In the genomic region with DNA sequence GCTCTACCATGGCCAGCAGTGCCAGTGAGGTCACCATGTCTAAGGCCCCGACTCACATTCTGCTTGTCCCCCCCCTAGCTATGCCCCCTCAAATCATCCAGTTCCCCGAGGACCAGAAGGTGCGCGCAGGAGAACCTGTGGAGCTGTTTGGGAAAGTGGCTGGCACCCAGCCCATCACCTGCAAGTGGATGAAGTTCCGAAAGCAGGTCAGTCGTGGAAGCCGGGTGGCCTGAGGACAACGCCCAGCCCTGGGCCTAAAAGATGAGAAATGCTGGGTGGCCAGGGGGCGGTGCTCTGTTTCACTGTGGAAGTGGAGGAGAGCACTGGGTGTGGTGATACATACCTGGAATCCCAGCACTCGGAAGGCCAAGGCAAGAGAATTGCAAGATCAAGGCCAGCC, we compare ENCODE assay signal across 28 mouse cellular contexts.
DNase-seq lines count a peak whose midpoint lies in the region; ATAC-seq and TF ChIP-seq lines count a peak whose summit lies in the region.
"Had no signal": no experiment of that assay in that cellular context is flagged by ENCODE, and none has a peak within 500 bp of the region (broad histone marks: within the 10 kb centered on the region; RNA-seq: fewer than 3 reads in every experiment).

No protein-coding gene starts in this region.

- TF ChIP-seq POLR2A in heart, adult 2 months (IDR thresholded peaks at IDR 0.05; ENCODE audit: insufficient read depth, low read depth, low read length): no peak
- TF ChIP-seq POLR2A in lung, adult 2 months (IDR thresholded peaks at IDR 0.05; ENCODE audit: borderline replicate concordance, extremely low read depth, low read depth, low read length): no peak

- peaks cover 13% of the 10 kb centered on the region; the same call in 1 of the 2 replicates for H3K36me3 ChIP-seq in heart, adult 2 months (ENCODE audit: control insufficient read depth, insufficient read depth, low read length)
- H3K36me3 ChIP-seq in lung, postnatal 0 days (ENCODE audit: insufficient read depth, low read length): peaks cover 11% of the 10 kb centered on the region; the same call in 1 of the 2 replicates
- H3K36me3 ChIP-seq: forebrain, embryonic 12.5 days; G1E had no signal

- H3K27me3 ChIP-seq in heart, adult 2 months (ENCODE audit: control insufficient read depth, insufficient read depth, low read length): no peaks in the 10 kb centered on the region
- no peaks in the 10 kb centered on the region for H3K27me3 ChIP-seq in lung, postnatal 0 days (replicated peaks; ENCODE audit: insufficient read depth, low read length)
- H3K27me3 ChIP-seq: embryonic facial prominence, embryonic 13.5 days; embryonic facial prominence, embryonic 15.5 days; Patski had no signal

- no peak overlapping the region for H3K9ac ChIP-seq in heart, adult 2 months (ENCODE audit: low read depth, low read length)
- H3K9ac ChIP-seq in lung, postnatal 0 days (replicated peaks; ENCODE audit: low read depth): no peak overlapping the region
- H3K9ac ChIP-seq: embryonic facial prominence, embryonic 13.5 days; embryonic facial prominence, embryonic 15.5 days; forebrain, embryonic 12.5 days had no signal

- TF ChIP-seq CTCF in gastrocnemius, adult 2 months (IDR thresholded peaks at IDR 0.05): no peak
- no peak for TF ChIP-seq CTCF in heart, adult 2 months (IDR thresholded peaks at IDR 0.05)
- no peak for TF ChIP-seq CTCF in lung, postnatal 0 days (IDR thresholded peaks at IDR 0.05)
- TF ChIP-seq CTCF in lung, adult 2 months (IDR thresholded peaks at IDR 0.05; ENCODE audit: insufficient read depth, low read length): no peak

- peak overlapping the region; percentile 74 for H3K27ac ChIP-seq in gastrocnemius, adult 2 months
- peak overlapping the region; percentile 79 for H3K27ac ChIP-seq in heart, adult 2 months
- peak overlapping the region; percentile 71 for H3K27ac ChIP-seq in lung, postnatal 0 days (ENCODE audit: low read length)
- H3K27ac ChIP-seq: embryonic facial prominence, embryonic 13.5 days; embryonic facial prominence, embryonic 15.5 days; forebrain, embryonic 10.5 days; forebrain, embryonic 12.5 days had no signal

- H3K4me3 ChIP-seq in gastrocnemius, adult 2 months: no peak overlapping the region
- H3K4me3 ChIP-seq in heart, adult 2 months: no peak overlapping the region
- no peak overlapping the region for H3K4me3 ChIP-seq in lung, postnatal 0 days (ENCODE audit: low read depth, low read length)
- H3K4me3 ChIP-seq in lung, adult 2 months (replicated peaks; ENCODE audit: extremely low read depth, low read depth, low read length): no peak overlapping the region
- H3K4me3 ChIP-seq: embryonic facial prominence, embryonic 13.5 days; embryonic facial prominence, embryonic 15.5 days; erythroblast, embryonic 14.5 days; forebrain, embryonic 10.5 days; forebrain, embryonic 12.5 days had no signal

- no peaks in the 10 kb centered on the region for H3K9me3 ChIP-seq in lung, postnatal 0 days (ENCODE audit: low read length)
- H3K9me3 ChIP-seq: embryonic facial prominence, embryonic 13.5 days; embryonic facial prominence, embryonic 15.5 days; G1E had no signal

- no peak overlapping the region for H3K4me2 ChIP-seq in lung, postnatal 0 days (replicated peaks; ENCODE audit: low read depth, low read length)
- H3K4me2 ChIP-seq: embryonic facial prominence, embryonic 13.5 days; embryonic facial prominence, embryonic 15.5 days; forebrain, embryonic 12.5 days had no signal

- no peaks in the 10 kb centered on the region for H3K79me2 ChIP-seq in heart, adult 2 months (replicated peaks; ENCODE audit: control insufficient read depth, insufficient read depth, low read length)

- intact Hi-C loops in gastrocnemius, adult 2 months (cut with DNase I): no loop called here
- intact Hi-C loops in heart, adult 2 months (cut with DNase I): no loop called here

- H3K4me1 ChIP-seq in heart, adult 2 months (ENCODE audit: control insufficient read depth, insufficient read depth, low read length): peaks cover 19% of the 10 kb centered on the region
- peaks cover 4% of the 10 kb centered on the region; the same call in 1 of the 2 replicates for H3K4me1 ChIP-seq in lung, postnatal 0 days (ENCODE audit: insufficient read depth, low read depth, low read length)
- H3K4me1 ChIP-seq in lung, adult 2 months (ENCODE audit: control insufficient read depth, insufficient read depth, low read length): peaks cover 11% of the 10 kb centered on the region

- WGBS in heart, adult 2 months: 78% methylated on average over 10 of the region's 10 CpGs
- WGBS in lung, postnatal 0 days: 65% methylated on average over 10 of the region's 10 CpGs
- 75% methylated on average over 10 of the region's 10 CpGs for WGBS in lung, adult 2 months

- no peak for DNase-seq in gastrocnemius, adult 2 months
- no peak for DNase-seq in gastrocnemius, adult 18-20 months (ENCODE audit: low spot score)
- no peak for DNase-seq in heart, adult 2 months
- DNase-seq in heart, postnatal 4 days: no peak
- no peak for DNase-seq in lung, postnatal 0 days (ENCODE audit: low spot score)
- no peak for DNase-seq in lung, adult 2 months
- DNase-seq: adrenal gland, adult 8-10 months; adrenal gland, postnatal 14 days; adrenal gland, postnatal 36 days; B cell, adult 2 months; cerebellum, adult 11 months; cerebellum, adult 18-20 months; cerebellum, adult 8-10 months; cerebellum, adult 9-11 months; cerebellum, postnatal 14 days; cerebellum, postnatal 36 days; embryo, embryonic 11 days had no signal

- no peak for TF ChIP-seq EP300 in heart, adult 2 months (IDR thresholded peaks at IDR 0.05; ENCODE audit: insufficient read depth, low read depth, low read length)
- no peak for TF ChIP-seq EP300 in lung, postnatal 0 days (IDR thresholded peaks at IDR 0.05)

- ATAC-seq in lung, postnatal 0 days: no peak
- ATAC-seq: activated CD4-positive, CD25-positive, alpha-beta regulatory T cell, adult 4 months; CD4-positive, CD25-positive, alpha-beta regulatory T cell, adult 4 months; forebrain, embryonic 14.5 days; forebrain, embryonic 16.5 days; Patski had no signal
